Comparison of ENCODE assay signal across 21 mouse cellular contexts in genomic region chr11:49101500-49101899, GRCm38 (mm10). TPM values are rescaled to one million over a fixed set of nuclear protein-coding genes. Genes with fewer than 3 reads are reported as not detected.
DNase-seq lines count a peak whose midpoint lies in the region; ATAC-seq and TF ChIP-seq lines count a peak whose summit lies in the region.
"Had no signal": no experiment of that assay in that cellular context is flagged by ENCODE, and none has a peak within 500 bp of the region (broad histone marks: within the 10 kb centered on the region; RNA-seq: fewer than 3 reads in every experiment).

No protein-coding gene starts in this region.

- TF ChIP-seq CTCF in small intestine, adult 2 months (IDR thresholded peaks at IDR 0.05; ENCODE audit: extremely low read depth, insufficient read length, insufficient replicate concordance, low read depth, low read length): no peak

- peak overlapping the region; percentile 46; the same call in 1 of the 2 replicates for H3K27ac ChIP-seq in small intestine, adult 2 months (ENCODE audit: insufficient read depth, low read depth, low read length)
- H3K27ac ChIP-seq: embryonic facial prominence, embryonic 15.5 days; forebrain, embryonic 12.5 days had no signal

- peaks cover 13% of the 10 kb centered on the region for H3K36me3 ChIP-seq in small intestine, adult 2 months (ENCODE audit: control insufficient read depth, insufficient read depth, low read length)
- H3K36me3 ChIP-seq: embryonic facial prominence, embryonic 15.5 days; forebrain, embryonic 12.5 days had no signal

- no peak for TF ChIP-seq POLR2A in small intestine, adult 2 months (IDR thresholded peaks at IDR 0.05; ENCODE audit: low read depth, low read length)

- DNase-seq in 416B (ENCODE audit: low read depth): peak; percentile 50
- peak; percentile 26 for DNase-seq in CD4-positive helper T cell, adult 2 months (ENCODE audit: low read depth, low spot score)
- no peak for DNase-seq in layer of hippocampus, adult 9-10 months (ENCODE audit: low spot score)
- no peak for DNase-seq in gastrocnemius, postnatal 14 days
- no peak for DNase-seq in gastrocnemius, adult 18-20 months (ENCODE audit: low spot score)
- no peak for DNase-seq in neural tube, embryonic 10.5 days (ENCODE audit: extremely low spot score, low spot score)
- DNase-seq: adrenal gland, postnatal 36 days; heart, postnatal 36 days; kidney, postnatal 10 days; lung, adult 18-20 months; right cerebral cortex, postnatal 4 days had no signal

- H3K27me3 ChIP-seq in small intestine, adult 2 months (ENCODE audit: control insufficient read depth, insufficient read depth, low read length): no peaks in the 10 kb centered on the region
- H3K27me3 ChIP-seq: embryonic facial prominence, embryonic 15.5 days; forebrain, embryonic 12.5 days; megakaryocyte, embryonic 14.5 days had no signal

- ATAC-seq in common myeloid progenitor, adult 5-6 weeks (replicated peaks; ENCODE audit: low read depth, poor library complexity, severe bottlenecking): peak; percentile 67

- intact Hi-C loops in gastrocnemius, postnatal 14 days (cut with DNase I; ENCODE audit: low total_unique reads): loop anchor here (5.0 to 10.0 kb wide), 2 partner anchors 173 to 314 kb away; partner anchors contain the start of gene Olfr1393

- WGBS in small intestine, adult 2 months: 52% methylated on average over 5 of the region's 5 CpGs

- H3K4me3 ChIP-seq in small intestine, adult 2 months (ENCODE audit: low read depth, low read length): no peak overlapping the region
- H3K4me3 ChIP-seq: embryonic facial prominence, embryonic 15.5 days; forebrain, embryonic 12.5 days; megakaryocyte, embryonic 14.5 days had no signal

- peaks cover 4% of the 10 kb centered on the region; the same call in 1 of the 2 replicates for H3K4me1 ChIP-seq in small intestine, adult 2 months (ENCODE audit: control insufficient read depth, insufficient read depth, insufficient read length, low read length)
- H3K4me1 ChIP-seq: embryonic facial prominence, embryonic 15.5 days; forebrain, embryonic 12.5 days had no signal

RNA-seq across cellular contexts. Expression of gene Olfr1396, which starts 13.2 kb away (rescaled TPM):
- total RNA-seq in common myeloid progenitor, adult 5-6 weeks (2017): not detected in 2 replicates
- polyA plus RNA-seq in small intestine, adult 2 months (2012; rRNA removed): 0.13 TPM in 1 of 2 replicates, not detected in the other
- under 1 TPM in 1 of 2 experiments, not detected in 1; 0.04 TPM for total RNA-seq in gastrocnemius, postnatal 14 days (2021)
- not detected for total RNA-seq in gastrocnemius, adult 18-20 months (2021)
- total RNA-seq: layer of hippocampus, postnatal 14 days; left cerebral cortex, postnatal 25 days had no signal
- polyA plus RNA-seq: cortical plate, adult 2 months; forebrain, embryonic 12.5 days; intestine, embryonic 14.5 days had no signal

RNA-seq across cellular contexts. Expression of gene Ifi47, which starts 25.1 kb away (rescaled TPM):
- 58.3 and 68.1 TPM in 2 replicates for total RNA-seq in common myeloid progenitor, adult 5-6 weeks (2017)
- polyA plus RNA-seq in small intestine, adult 2 months (2012; rRNA removed): 2.7 and 8.7 TPM in 2 replicates
- total RNA-seq in gastrocnemius, postnatal 14 days (2021): 1 to 10 TPM in 1 of 2 experiments, under 1 TPM in 1; 0.93 to 1.5 TPM
- total RNA-seq in gastrocnemius, adult 18-20 months (2021): 1 to 10 TPM; 1.1 to 2.3 TPM

RNA-seq across cellular contexts. Expression of gene Tgtp2, which starts 37.5 kb away (rescaled TPM):
- 190 and 320 TPM in 2 replicates for total RNA-seq in common myeloid progenitor, adult 5-6 weeks (2017)
- polyA plus RNA-seq in small intestine, adult 2 months (2012; rRNA removed): 0.72 and 1.8 TPM in 2 replicates
- not detected for total RNA-seq in gastrocnemius, postnatal 14 days (2021)
- 1 to 10 TPM in 1 of 2 experiments, not detected in 1; 2.5 TPM for total RNA-seq in gastrocnemius, adult 18-20 months (2021)
- total RNA-seq: layer of hippocampus, postnatal 14 days had no signal
- polyA plus RNA-seq: forebrain, embryonic 12.5 days had no signal

RNA-seq across cellular contexts. Expression of gene Olfr1395, which starts 40.6 kb away (rescaled TPM):
- total RNA-seq in common myeloid progenitor, adult 5-6 weeks (2017): not detected in 2 replicates
- not detected in 2 replicates for polyA plus RNA-seq in small intestine, adult 2 months (2012; rRNA removed)
- not detected for total RNA-seq in gastrocnemius, postnatal 14 days (2021)
- total RNA-seq in gastrocnemius, adult 18-20 months (2021): not detected
- total RNA-seq: adrenal gland, postnatal 36 days; heart, adult 8-10 months; heart, postnatal 36 days; layer of hippocampus, postnatal 14 days; left cerebral cortex, postnatal 25 days had no signal
- polyA plus RNA-seq: cortical plate, adult 2 months; forebrain, embryonic 12.5 days; intestine, embryonic 14.5 days had no signal

RNA-seq across cellular contexts. Expression of gene 9930111J21Rik2, which starts 50.5 kb away (rescaled TPM):
- 22.4 and 24.8 TPM in 2 replicates for total RNA-seq in common myeloid progenitor, adult 5-6 weeks (2017)
- 0.48 and 0.85 TPM in 2 replicates for polyA plus RNA-seq in small intestine, adult 2 months (2012; rRNA removed)
- 1 to 10 TPM; 1.0 to 1.4 TPM for total RNA-seq in gastrocnemius, postnatal 14 days (2021)
- total RNA-seq in gastrocnemius, adult 18-20 months (2021): 1 to 10 TPM; 1.4 to 3.2 TPM

Comparison
In these comparisons a context has a peak if more than half of its experiments do, and no peak if none do; other contexts are left out.
1. DNase-seq: peak in 416B (single experiment) and CD4-positive helper T cell, adult 2 months (single experiment); none in layer of hippocampus, adult 9-10 months (single experiment), gastrocnemius, postnatal 14 days (single experiment), gastrocnemius, adult 18-20 months (single experiment) and neural tube, embryonic 10.5 days (single experiment).
2. RNA of gene Ifi47, which starts 25.1 kb away (total RNA-seq): 58.3 to 68.1 TPM in common myeloid progenitor, adult 5-6 weeks; 1.1 to 2.3 TPM in gastrocnemius, adult 18-20 months and 0.93 to 1.5 TPM in gastrocnemius, postnatal 14 days; every median in the first group is over 10 times any median in the second.
3. RNA of gene Tgtp2, which starts 37.5 kb away (total RNA-seq): 190 to 320 TPM in common myeloid progenitor, adult 5-6 weeks; 2.5 TPM in gastrocnemius, adult 18-20 months and not detected in gastrocnemius, postnatal 14 days; every median in the first group is over 10 times any median in the second.